Mouse (Mus musculus): ENCODE measurements at regions not wholly inside any gene's neighbourhood (a gene's known extent, or its start where the extent isn't known, plus 50 kb on each side); places are given as distances from the start of the nearest gene placed in this dataset.

DNA sequence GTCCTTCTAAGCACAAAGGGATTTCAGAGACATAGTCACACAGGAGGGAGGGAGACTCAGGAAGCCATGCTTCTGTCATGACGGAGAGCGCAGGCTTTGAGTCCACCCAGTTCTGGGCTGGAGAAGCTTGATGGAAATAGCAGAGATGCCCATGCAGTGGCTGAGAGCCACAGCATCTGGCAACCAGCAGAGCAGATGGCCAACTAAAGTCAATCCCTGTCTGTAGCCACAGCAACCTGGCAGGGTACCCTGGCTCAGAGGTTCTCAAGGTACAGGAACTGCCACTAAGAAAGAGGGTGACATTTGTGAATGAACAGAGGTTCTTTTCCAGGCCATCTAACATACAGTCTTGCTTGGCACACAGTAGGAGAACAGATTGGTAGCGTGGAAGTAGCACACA lies 61.7 kb upstream of the Syt13 start:
- TF ChIP-seq CTCF (IDR thresholded peaks at IDR 0.05) = no peak
- no peak for TF ChIP-seq POLR2A (IDR thresholded peaks at IDR 0.05; ENCODE audit: insufficient read depth, low read depth, low read length)
- no peak for TF ChIP-seq EP300 (IDR thresholded peaks at IDR 0.05; ENCODE audit: insufficient read depth, low read depth, low read length)
- intact Hi-C loops (cut with DNase I) = no loop called here
- WGBS = 73% methylated on average over 3 of the region's 3 CpGs
- Histone ChIP-seq H3K4me1 (ENCODE audit: control insufficient read depth, insufficient read depth, low read length) (no peaks in the 10 kb centered on the region), H3K27ac (no peak overlapping the region), H3K36me3 (ENCODE audit: control insufficient read depth, insufficient read depth, low read length) (no peaks in the 10 kb centered on the region), H3K9ac (ENCODE audit: low read depth, low read length) (no peak overlapping the region), H3K27me3 (ENCODE audit: control insufficient read depth, insufficient read depth, low read length) (no peaks in the 10 kb centered on the region), H3K4me3 (no peak overlapping the region), H3K79me2 (replicated peaks; ENCODE audit: control insufficient read depth, insufficient read depth, low read length) (no peaks in the 10 kb centered on the region)
- DNase-seq = no peak

DNA sequence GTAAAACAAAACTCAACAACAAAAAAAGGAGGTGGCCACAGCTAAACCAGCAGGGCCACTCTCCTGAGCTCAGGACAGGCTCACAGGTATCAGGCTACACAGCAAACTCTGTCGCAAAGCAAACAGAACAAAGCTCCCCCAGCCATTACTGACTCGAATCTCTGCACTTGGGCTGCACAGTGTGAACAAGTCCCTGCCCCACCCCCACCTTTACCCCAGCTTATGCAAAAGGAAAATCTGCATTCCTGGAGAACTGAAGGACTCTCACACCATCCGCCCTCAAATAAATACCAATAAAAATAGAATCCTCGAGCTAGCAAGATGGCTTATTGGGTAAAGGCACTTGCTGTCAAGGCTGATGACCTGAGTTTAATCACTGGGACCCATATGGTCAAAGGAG lies 60.6 kb upstream of the Syt13 start:
- H3K9ac ChIP-seq (ENCODE audit: low read depth, low read length) = no peak overlapping the region
- TF ChIP-seq EP300 (IDR thresholded peaks at IDR 0.05; ENCODE audit: insufficient read depth, low read depth, low read length) (no peak), POLR2A (IDR thresholded peaks at IDR 0.05; ENCODE audit: insufficient read depth, low read depth, low read length) (no peak), CTCF (IDR thresholded peaks at IDR 0.05) (no peak)
- no peak overlapping the region for H3K4me3 ChIP-seq
- no peaks in the 10 kb centered on the region for H3K79me2 ChIP-seq (replicated peaks; ENCODE audit: control insufficient read depth, insufficient read depth, low read length)
- no peak overlapping the region for H3K27ac ChIP-seq
- WGBS = 52% methylated on average over 4 of the region's 4 CpGs
- no peak for DNase-seq
- no peaks in the 10 kb centered on the region for H3K27me3 ChIP-seq (ENCODE audit: control insufficient read depth, insufficient read depth, low read length)
- intact Hi-C loops (cut with DNase I) = no loop called here
- no peaks in the 10 kb centered on the region for H3K4me1 ChIP-seq (ENCODE audit: control insufficient read depth, insufficient read depth, low read length)
- no peaks in the 10 kb centered on the region for H3K36me3 ChIP-seq (ENCODE audit: control insufficient read depth, insufficient read depth, low read length)

DNA sequence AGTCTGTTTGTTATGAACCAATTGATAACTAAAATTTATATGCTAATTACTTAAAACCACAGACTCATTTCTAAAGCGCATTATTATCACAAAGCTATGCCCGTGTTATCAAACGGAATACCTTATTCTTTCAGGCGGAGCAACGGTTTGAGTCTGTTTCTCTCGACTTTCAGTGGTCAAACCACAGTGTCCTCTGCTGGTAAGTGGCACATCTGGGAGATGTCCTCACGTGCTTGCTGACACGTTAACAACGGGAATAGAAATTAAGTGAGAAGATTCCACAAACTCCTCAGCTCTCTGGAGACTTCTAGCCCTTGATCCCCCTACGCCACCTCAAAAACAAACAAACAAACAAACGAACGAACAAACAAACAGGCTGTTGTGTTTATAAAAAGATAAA lies 58.9 kb upstream of the Syt13 start:
- H3K4me1 ChIP-seq (ENCODE audit: control insufficient read depth, insufficient read depth, low read length) = no peaks in the 10 kb centered on the region
- H3K27ac ChIP-seq = no peak overlapping the region
- no peaks in the 10 kb centered on the region for H3K27me3 ChIP-seq (ENCODE audit: control insufficient read depth, insufficient read depth, low read length)
- intact Hi-C loops (cut with DNase I) = no loop called here
- no peak overlapping the region for H3K9ac ChIP-seq (ENCODE audit: low read depth, low read length)
- WGBS = 61% methylated on average over 12 of the region's 12 CpGs
- TF ChIP-seq POLR2A (IDR thresholded peaks at IDR 0.05; ENCODE audit: insufficient read depth, low read depth, low read length) (no peak), EP300 (IDR thresholded peaks at IDR 0.05; ENCODE audit: insufficient read depth, low read depth, low read length) (no peak), CTCF (IDR thresholded peaks at IDR 0.05) (no peak)
- H3K36me3 ChIP-seq (ENCODE audit: control insufficient read depth, insufficient read depth, low read length) = no peaks in the 10 kb centered on the region
- DNase-seq = no peak
- no peak overlapping the region for H3K4me3 ChIP-seq
- no peaks in the 10 kb centered on the region for H3K79me2 ChIP-seq (replicated peaks; ENCODE audit: control insufficient read depth, insufficient read depth, low read length)

DNA sequence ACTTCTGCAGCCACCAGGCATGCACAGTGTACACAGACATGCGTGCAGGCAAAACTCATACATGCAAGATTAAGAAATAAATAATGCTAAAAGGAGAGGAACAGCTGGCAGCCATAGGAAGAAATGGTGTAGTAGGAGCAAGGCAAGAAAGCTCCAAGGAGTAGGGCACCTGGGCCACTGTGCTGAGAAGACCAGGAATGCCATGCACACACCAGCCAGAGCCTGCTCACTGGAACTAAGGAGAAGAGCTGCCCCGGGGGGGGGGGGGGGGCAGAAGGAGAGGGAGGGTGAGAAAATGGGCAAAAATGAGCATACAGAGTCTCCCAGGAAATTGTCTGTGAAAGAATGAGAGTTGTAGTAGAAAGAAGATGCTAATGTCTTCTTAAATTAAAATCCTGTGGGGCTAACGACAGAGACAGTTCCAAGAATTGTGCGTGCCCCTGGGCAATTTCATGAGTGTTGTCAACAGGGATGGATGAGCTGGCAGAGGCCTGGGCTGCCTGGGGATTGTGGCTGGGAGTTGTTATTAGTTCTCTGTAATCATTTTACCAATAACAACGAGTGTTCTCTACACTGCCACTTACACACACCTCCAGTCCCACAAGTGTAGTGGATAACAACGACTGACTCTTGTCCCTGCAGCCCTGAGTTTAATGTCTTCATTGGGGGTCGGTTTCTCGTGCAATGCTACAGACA lies 54.2 kb upstream of the Syt13 start:
- 69% methylated on average over 8 of the region's 8 CpGs for WGBS
- no peak for TF ChIP-seq CTCF (IDR thresholded peaks at IDR 0.05)
- TF ChIP-seq POLR2A (IDR thresholded peaks at IDR 0.05; ENCODE audit: insufficient read depth, low read depth, low read length) = no peak
- TF ChIP-seq EP300 (IDR thresholded peaks at IDR 0.05; ENCODE audit: insufficient read depth, low read depth, low read length) = no peak
- H3K4me3 ChIP-seq = no peak overlapping the region

More for the DNA sequence above, 54.2 kb upstream of the Syt13 start:
- Histone ChIP-seq H3K4me1 (ENCODE audit: control insufficient read depth, insufficient read depth, low read length) (no peaks in the 10 kb centered on the region), H3K36me3 (ENCODE audit: control insufficient read depth, insufficient read depth, low read length) (no peaks in the 10 kb centered on the region), H3K9ac (ENCODE audit: low read depth, low read length) (no peak overlapping the region), H3K27me3 (ENCODE audit: control insufficient read depth, insufficient read depth, low read length) (no peaks in the 10 kb centered on the region), H3K79me2 (replicated peaks; ENCODE audit: control insufficient read depth, insufficient read depth, low read length) (no peaks in the 10 kb centered on the region), H3K27ac (no peak overlapping the region)
- intact Hi-C loops (cut with DNase I) = no loop called here
- no peak for DNase-seq
